Mouse (Mus musculus) E14TG2a.4 (cell line): ENCODE measurements around the gene Otub2.

Source experiments
- CTCF ChIP-seq: conservative IDR thresholded peaks from 2 replicates; pipeline ENCODE4 v1.5.1; 2014; ENCODE audit warnings: low read length
- NANOG ChIP-seq: IDR thresholded peaks from 2 replicates; pipeline ENCODE4 v1.6.1; 2014; ENCODE audit warnings: borderline replicate concordance, low read length, mixed read lengths
- POU5F1 ChIP-seq: IDR thresholded peaks from 2 replicates; pipeline ENCODE4 v1.6.1; 2014; ENCODE audit warnings: low read length, borderline replicate concordance

- TF ChIP-seq CTCF = no peak
- no peak for TF ChIP-seq NANOG
- no peak for TF ChIP-seq POU5F1
Measured at GRCm38 (mm10) chr12:103341212-103341611, 47.3 kb upstream of the Otub2 start.
